Mouse (Mus musculus) lung, adult 2 months (tissue): ENCODE measurements around the gene Celsr1.

Source experiments
- CTCF ChIP-seq: fragments of 200-500 bp; IDR thresholded peaks from 2 replicates; pipeline ENCODE4 v1.5.1; 2011; ENCODE audit warnings: mild to moderate bottlenecking, low read length, control low read depth; ENCODE audit not compliant: insufficient read depth
- POLR2A ChIP-seq: fragments of 200-500 bp; IDR thresholded peaks from 2 replicates; pipeline ENCODE4 v1.6.1; 2011; ENCODE audit warnings: low read depth, mild to moderate bottlenecking, control low read depth, low read length, borderline replicate concordance; ENCODE audit errors: extremely low read depth

DNA sequence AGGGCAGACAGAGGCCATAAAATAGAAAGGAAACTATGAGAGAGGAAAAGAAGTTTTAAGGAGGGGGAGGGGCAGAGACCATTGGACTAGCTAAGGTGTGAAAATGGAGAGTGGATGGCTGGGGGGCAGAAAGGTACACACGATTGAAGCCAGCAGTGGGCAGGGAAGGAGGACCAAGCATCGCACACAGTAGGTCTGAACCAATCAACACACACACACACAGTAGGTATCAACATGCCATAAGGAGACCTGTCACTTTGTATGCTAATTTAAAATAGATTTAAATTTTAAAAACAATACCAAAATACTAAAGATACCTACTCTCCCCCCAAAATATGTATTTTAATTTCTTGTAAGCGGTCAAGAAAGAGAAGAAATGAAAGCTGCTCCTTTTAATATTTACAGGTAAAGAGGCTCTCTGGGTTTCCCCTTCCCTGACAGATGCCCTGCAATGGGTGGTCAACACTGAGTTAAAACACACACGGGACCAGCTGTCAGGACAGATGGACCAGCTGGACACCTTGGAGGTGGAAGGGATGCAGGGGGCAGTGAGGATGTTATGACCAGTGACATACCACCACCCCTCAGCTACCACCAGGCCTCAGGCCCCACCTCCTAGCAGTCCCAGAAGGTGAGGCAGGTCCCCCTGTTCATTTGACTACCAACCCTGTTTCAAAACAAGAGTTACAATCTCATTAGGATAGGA, 34.9 kb downstream of the Celsr1 start:
- TF ChIP-seq POLR2A (no peak), CTCF (no peak)
